Mouse (Mus musculus) embryonic facial prominence, embryonic 12.5 days (tissue): ENCODE data around the gene Gm13199. TPM values are rescaled to one million over a fixed set of nuclear protein-coding genes. Genes with fewer than 3 reads are reported as not detected.

Experiments used
- ATAC-seq: fragments of 200-750 bp; cut with Nextera tagmentation; 2 replicates; pipeline ENCODE4 v1.8.0; 2017; ENCODE audit not compliant: insufficient number of reproducible peaks, insufficient read depth, low FRiP score, low TSS enrichment
- H3K27ac ChIP-seq: fragments of 300-500 bp; sonication (generic); 2 replicates; pipeline ENCODE4 v1.5.1; 2016; ENCODE audit warnings: mild to moderate bottlenecking
- H3K27me3 ChIP-seq: fragments of 300-500 bp; sonication (generic); 2 replicates; pipeline ENCODE4 v1.6.1; 2016; ENCODE audit warnings: mild to moderate bottlenecking, moderate library complexity
- H3K36me3 ChIP-seq: fragments of 300-500 bp; sonication (generic); 2 replicates; pipeline ENCODE4 v1.6.1; 2016; ENCODE audit warnings: mild to moderate bottlenecking
- H3K4me1 ChIP-seq: fragments of 300-500 bp; sonication (generic); 2 replicates; pipeline ENCODE4 v1.6.1; 2016
- H3K4me2 ChIP-seq: fragments of 300-500 bp; sonication (generic); replicated peaks from 2 replicates; pipeline ENCODE4 v1.6.1; 2016; ENCODE audit warnings: mild to moderate bottlenecking, moderate library complexity
- H3K4me3 ChIP-seq: fragments of 300-500 bp; sonication (generic); 2 replicates; pipeline ENCODE4 v1.5.1; 2016; ENCODE audit warnings: mild to moderate bottlenecking
- H3K9ac ChIP-seq: fragments of 300-500 bp; sonication (generic); 2 replicates; pipeline ENCODE4 v1.6.1; 2016; ENCODE audit warnings: mild to moderate bottlenecking, moderate library complexity
- H3K9me3 ChIP-seq: fragments of 300-500 bp; sonication (generic); 2 replicates; pipeline ENCODE4 v1.6.1; 2016; ENCODE audit warnings: mild to moderate bottlenecking, moderate library complexity
- WGBS: fragments of 180-500 bp; shearing (Covaris S2); methylation state at CpG from one replicate; pipeline ENCODE4 v1.1.7; 2016; 5-methylcytosine and 5-hydroxymethylcytosine counted together
- polyA plus RNA-seq: library from polyadenylated mRNA; unstranded; fragments of >200 nt; fragmentation: Nextera tagmentation; extraction: Ambion mirVana; gene quantifications from 2 replicates; pipeline ENCODE4 v1.2.1, GENCODE M21; 2016

Gene Gm13199
- polyA plus RNA-seq, 1 experiment from 2014 or later: 2.0 TPM

- Histone ChIP-seq H3K4me1 (peaks cover 2% of the 10 kb centered on the region; the same call in 1 of the 2 replicates), H3K27ac (no peak overlapping the region), H3K4me2 (no peak overlapping the region), H3K36me3 (peaks cover 21% of the 10 kb centered on the region), H3K9me3 (no peaks in the 10 kb centered on the region), H3K4me3 (no peak overlapping the region), H3K9ac (no peak overlapping the region), H3K27me3 (no peaks in the 10 kb centered on the region)
- 85% methylated on average over 5 of the region's 5 CpGs for whole genome bisulfite sequencing
- no peak for ATAC-seq
Observed at GRCm38 (mm10) chr2:5851866-5852265, 10.9 kb downstream of the Gm13199 start.

DNA sequence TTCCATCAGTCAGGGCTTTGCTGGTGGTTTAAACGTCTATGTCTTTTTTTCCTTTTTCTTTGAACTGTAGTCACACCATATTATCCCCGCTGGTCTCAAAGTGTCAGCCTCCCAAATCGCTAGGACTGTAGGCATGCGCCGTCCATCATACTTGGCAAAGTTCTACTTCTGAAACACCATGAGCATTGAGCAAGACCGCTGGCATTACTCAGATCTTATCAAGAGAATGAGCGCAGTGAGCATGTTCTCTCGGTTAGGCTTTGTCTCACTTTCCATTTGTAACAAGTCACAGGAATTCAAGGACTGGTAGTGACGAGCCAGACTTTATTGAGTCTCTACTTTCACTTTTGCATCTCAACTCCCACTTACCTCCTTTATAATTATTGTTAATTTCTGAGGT lies 11.6 kb downstream of the Gm13199 start:
- Histone ChIP-seq H3K4me2 (no peak overlapping the region), H3K9me3 (no peaks in the 10 kb centered on the region), H3K9ac (no peak overlapping the region), H3K27ac (no peak overlapping the region), H3K36me3 (peaks cover 21% of the 10 kb centered on the region), H3K27me3 (no peaks in the 10 kb centered on the region), H3K4me1 (peaks cover 3% of the 10 kb centered on the region; the same call in 1 of the 2 replicates), H3K4me3 (no peak overlapping the region)
- 93% methylated on average over 9 of the region's 9 CpGs for WGBS
- ATAC-seq: no peak

- H3K27ac ChIP-seq: no peak overlapping the region
- no peaks in the 10 kb centered on the region for H3K9me3 ChIP-seq
- H3K9ac ChIP-seq: peak overlapping the region; percentile 84
- no peak for ATAC-seq
- H3K4me2 ChIP-seq: peak overlapping the region; percentile 46
- WGBS: 26% methylated on average over 4 of the region's 4 CpGs
- peaks cover 5% of the 10 kb centered on the region; the same call in 1 of the 2 replicates for H3K4me1 ChIP-seq
- H3K4me3 ChIP-seq: peak overlapping the region; percentile 75
- no peaks in the 10 kb centered on the region for H3K27me3 ChIP-seq
- H3K36me3 ChIP-seq: peaks cover 31% of the 10 kb centered on the region
Observed at GRCm38 (mm10) chr2:5845826-5846225, 16.9 kb downstream of the Gm13199 start.

GRCm38 (mm10) chr2:5844873-5845631 lies 17.7 kb downstream of the Gm13199 start, which contains the start of the genes Nudt5 and Cdc123:
Gene Nudt5, plus strand, starts transcription at chr2:5845019.
Gene Cdc123, minus strand, starts transcription at chr2:5845164.
- H3K27me3 ChIP-seq: no peaks in the 10 kb centered on the region
- H3K27ac ChIP-seq: peak within 1 kb of the TSS; percentile 94
- H3K36me3 ChIP-seq: peaks cover 33% of the 10 kb centered on the region
- H3K9me3 ChIP-seq: no peaks in the 10 kb centered on the region
- peak within 1 kb of the TSS; percentile 59 for H3K4me2 ChIP-seq
- ATAC-seq: peak; percentile 94
- peak within 1 kb of the TSS; percentile 75 for H3K4me3 ChIP-seq
- peaks cover 5% of the 10 kb centered on the region; the same call in 1 of the 2 replicates for H3K4me1 ChIP-seq
- under 1% methylated on average over 53 of the region's 53 CpGs for WGBS
- H3K9ac ChIP-seq: peak within 1 kb of the TSS; percentile 84

- ATAC-seq: 0 out of 2 replicates have a peak, but pooled peaks have one; percentile 28
- Histone ChIP-seq H3K27me3 (no peaks in the 10 kb centered on the region), H3K27ac (peak overlapping the region; percentile 94), H3K4me3 (peak overlapping the region; percentile 75), H3K9me3 (0 out of 2 replicates have a peak, but pooled peaks cover 3% of the 10 kb centered on the region), H3K4me1 (peaks cover 5% of the 10 kb centered on the region; the same call in 1 of the 2 replicates), H3K36me3 (peaks cover 34% of the 10 kb centered on the region), H3K9ac (peak overlapping the region; percentile 84), H3K4me2 (peak overlapping the region; percentile 59)
- 4% methylated on average over 23 of the region's 23 CpGs for WGBS
Observed at GRCm38 (mm10) chr2:5844181-5844872, 18.4 kb downstream of the Gm13199 start.

GRCm38 (mm10) chr2:5840815-5841214 lies 21.9 kb downstream of the Gm13199 start:
- no peak for ATAC-seq
- no peak overlapping the region for H3K9ac ChIP-seq
- no peak overlapping the region for H3K4me2 ChIP-seq
- WGBS: 98% methylated on average over 11 of the region's 11 CpGs
- H3K36me3 ChIP-seq: peaks cover 53% of the 10 kb centered on the region
- no peaks in the 10 kb centered on the region for H3K27me3 ChIP-seq
- no peaks in the 10 kb centered on the region for H3K4me1 ChIP-seq
- H3K4me3 ChIP-seq: no peak overlapping the region
- H3K9me3 ChIP-seq: 0 out of 2 replicates have a peak, but pooled peaks cover 3% of the 10 kb centered on the region
- no peak overlapping the region for H3K27ac ChIP-seq

- no peak overlapping the region for H3K27ac ChIP-seq
- H3K4me1 ChIP-seq: no peaks in the 10 kb centered on the region
- no peak overlapping the region for H3K9ac ChIP-seq
- no peaks in the 10 kb centered on the region for H3K27me3 ChIP-seq
- peaks cover 46% of the 10 kb centered on the region for H3K36me3 ChIP-seq
- no peaks in the 10 kb centered on the region for H3K9me3 ChIP-seq
- ATAC-seq: no peak
- H3K4me3 ChIP-seq: no peak overlapping the region
- WGBS: 94% methylated on average over 5 of the region's 5 CpGs
- H3K4me2 ChIP-seq: no peak overlapping the region
Observed at GRCm38 (mm10) chr2:5825265-5825913, 37.3 kb downstream of the Gm13199 start.

DNA sequence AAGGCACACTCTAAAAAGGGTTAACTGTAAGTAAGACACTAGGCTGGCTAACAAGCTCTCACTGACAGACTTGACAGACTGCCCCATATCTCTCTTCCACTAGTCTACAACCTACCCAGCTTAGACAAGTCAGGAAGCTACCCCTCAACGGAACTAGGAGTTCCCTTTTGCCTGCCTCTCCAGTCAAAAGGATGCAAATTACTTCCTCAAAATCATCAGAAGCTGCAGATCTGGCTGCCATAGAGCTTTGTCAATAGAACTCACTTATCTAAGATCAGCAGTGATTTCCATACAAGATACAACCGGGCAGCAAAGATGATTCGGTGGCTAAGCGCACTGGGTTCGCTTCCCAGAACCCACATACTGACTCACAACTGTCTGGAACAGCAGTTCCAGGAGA lies 38.0 kb downstream of the Gm13199 start:
- no peak for ATAC-seq
- no peak overlapping the region for H3K9ac ChIP-seq
- no peak overlapping the region for H3K27ac ChIP-seq
- peaks cover 49% of the 10 kb centered on the region for H3K36me3 ChIP-seq
- no peaks in the 10 kb centered on the region for H3K9me3 ChIP-seq
- no peak overlapping the region for H3K4me3 ChIP-seq
- WGBS: 90% methylated on average over 5 of the region's 5 CpGs
- H3K4me1 ChIP-seq: no peaks in the 10 kb centered on the region
- no peaks in the 10 kb centered on the region for H3K27me3 ChIP-seq
- H3K4me2 ChIP-seq: no peak overlapping the region

DNA sequence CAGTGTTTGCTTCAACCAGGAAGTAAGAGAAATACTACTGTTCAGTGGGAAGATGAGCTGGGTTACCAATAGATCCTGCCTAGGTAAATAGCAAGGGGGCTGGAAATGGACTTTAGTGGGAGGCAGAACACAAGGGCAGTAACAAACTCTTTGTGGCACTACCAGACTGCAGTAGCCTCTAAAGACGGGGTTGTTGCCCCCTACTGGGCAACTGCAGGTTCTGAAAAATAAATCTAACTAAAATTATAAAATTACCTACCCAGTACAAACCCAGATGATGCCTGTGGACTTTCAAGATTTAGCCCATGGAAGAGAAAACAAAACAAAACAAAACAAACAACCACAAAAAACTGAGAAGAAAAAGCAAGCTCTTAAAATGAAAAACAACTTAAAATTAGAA lies 38.5 kb downstream of the Gm13199 start:
- Histone ChIP-seq H3K27ac (no peak overlapping the region), H3K4me1 (no peaks in the 10 kb centered on the region), H3K9ac (no peak overlapping the region), H3K36me3 (peaks cover 54% of the 10 kb centered on the region), H3K4me2 (no peak overlapping the region), H3K9me3 (no peaks in the 10 kb centered on the region), H3K4me3 (no peak overlapping the region), H3K27me3 (no peaks in the 10 kb centered on the region)
- ATAC-seq: no peak
- 19% methylated on average over 1 of the region's 1 CpGs for WGBS

- 94% methylated on average over 6 of the region's 6 CpGs for WGBS
- Histone ChIP-seq H3K9ac (no peak overlapping the region), H3K4me2 (no peak overlapping the region), H3K36me3 (peaks cover 61% of the 10 kb centered on the region), H3K27me3 (no peaks in the 10 kb centered on the region), H3K9me3 (no peaks in the 10 kb centered on the region), H3K4me1 (no peaks in the 10 kb centered on the region), H3K4me3 (no peak overlapping the region), H3K27ac (no peak overlapping the region)
- ATAC-seq: no peak
Observed at GRCm38 (mm10) chr2:5822449-5822848, 40.3 kb downstream of the Gm13199 start.

GRCm38 (mm10) chr2:5821264-5821663 lies 41.5 kb downstream of the Gm13199 start:
- no peak overlapping the region for H3K27ac ChIP-seq
- no peaks in the 10 kb centered on the region for H3K27me3 ChIP-seq
- no peak overlapping the region for H3K4me3 ChIP-seq
- H3K36me3 ChIP-seq: peaks cover 61% of the 10 kb centered on the region
- no peaks in the 10 kb centered on the region for H3K9me3 ChIP-seq
- no peak overlapping the region for H3K9ac ChIP-seq
- no peaks in the 10 kb centered on the region for H3K4me1 ChIP-seq
- WGBS: 89% methylated on average over 10 of the region's 10 CpGs
- ATAC-seq: no peak
- no peak overlapping the region for H3K4me2 ChIP-seq
